Mouse (Mus musculus): ENCODE measurements around the gene Mgll. TPM values are rescaled to one million over a fixed set of nuclear protein-coding genes. Genes with fewer than 3 reads are reported as not detected.

Gene Mgll
- total RNA-seq, 2 experiments from 2014 or later: 185 to 189 TPM

DNA sequence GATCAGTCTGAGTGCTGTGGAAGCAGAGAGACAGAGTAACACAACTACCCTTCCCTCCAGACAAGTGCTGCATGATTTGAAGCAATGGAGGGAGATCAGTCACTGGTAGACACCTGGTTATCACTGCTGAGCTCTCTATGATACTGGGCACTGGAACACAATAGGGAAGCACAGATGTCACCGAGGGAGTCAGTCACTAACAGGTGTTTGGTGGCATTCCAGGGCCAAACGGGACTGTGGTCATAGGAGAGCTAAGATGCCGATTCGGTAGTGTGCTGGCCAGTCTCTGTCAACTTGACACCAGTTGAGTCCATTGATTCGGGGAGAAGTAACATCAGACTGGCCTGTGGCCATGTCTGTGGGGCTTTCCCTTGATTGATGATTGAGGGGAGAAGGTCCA is 130.3 kb downstream of the Mgll start:
- no peak overlapping the region for H3K27ac ChIP-seq
- DNase-seq (ENCODE audit: extremely low spot score in 1 of 2, low spot score in 2 of 2): no peak
- intact Hi-C loops (cut with DNase I): no loop called here
- TF ChIP-seq CTCF (IDR thresholded peaks at IDR 0.05): no peak
- no peak overlapping the region for H3K4me3 ChIP-seq

DNA sequence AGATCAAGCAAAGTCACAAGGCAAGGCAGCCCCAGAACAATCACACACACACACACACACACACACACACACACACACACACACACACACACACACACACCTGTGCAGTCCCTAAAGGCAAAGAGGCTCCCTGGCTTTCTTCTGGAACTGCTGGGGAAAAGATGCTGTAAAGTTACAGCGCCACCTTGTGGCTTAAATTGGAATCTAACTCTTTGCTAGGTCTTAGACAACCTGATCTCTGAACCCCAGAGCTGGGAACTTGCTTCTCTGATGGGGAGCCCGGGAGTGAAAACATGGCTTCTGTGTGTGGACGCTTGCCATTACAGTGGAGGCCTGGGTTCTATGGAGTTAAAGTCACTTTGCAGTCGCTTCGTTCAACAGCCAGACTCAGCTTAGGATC is 131.4 kb downstream of the Mgll start:
- no peak overlapping the region for H3K4me3 ChIP-seq
- peak; percentile 64 for DNase-seq (ENCODE audit: extremely low spot score in 1 of 2, low spot score in 2 of 2)
- intact Hi-C loops (cut with DNase I): loop anchor here (1.0 kb wide), 1 partner anchor 306 kb away; no protein-coding TSS in a partner anchor
- H3K27ac ChIP-seq: no peak overlapping the region
- TF ChIP-seq CTCF (IDR thresholded peaks at IDR 0.05): peak; percentile 69

DNA sequence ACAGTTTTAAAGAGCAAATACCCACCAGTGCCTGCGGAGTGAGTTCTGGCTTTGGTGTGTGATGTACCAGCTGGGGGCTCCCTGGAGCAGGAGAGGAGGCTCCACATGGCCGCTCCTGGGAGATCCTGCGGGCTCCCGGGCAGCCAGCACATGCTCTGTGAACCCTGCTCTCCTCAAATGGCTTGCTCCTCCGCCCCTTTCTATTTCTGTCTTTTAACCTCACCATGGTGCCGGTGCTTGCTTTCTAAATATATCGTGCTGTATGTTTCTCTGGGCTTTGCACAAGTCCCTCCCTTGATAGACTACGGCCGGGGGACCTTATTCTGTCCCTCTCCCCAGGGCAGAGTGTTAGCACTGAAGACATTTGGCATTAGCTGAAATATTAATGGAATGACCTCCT is 133.0 kb downstream of the Mgll start:
- intact Hi-C loops (cut with DNase I): no loop called here
- Histone ChIP-seq H3K27ac (no peak overlapping the region), H3K4me3 (no peak overlapping the region)
- DNase-seq (ENCODE audit: extremely low spot score in 1 of 2, low spot score in 2 of 2): no peak
- TF ChIP-seq CTCF (IDR thresholded peaks at IDR 0.05): peak; percentile 25

DNA sequence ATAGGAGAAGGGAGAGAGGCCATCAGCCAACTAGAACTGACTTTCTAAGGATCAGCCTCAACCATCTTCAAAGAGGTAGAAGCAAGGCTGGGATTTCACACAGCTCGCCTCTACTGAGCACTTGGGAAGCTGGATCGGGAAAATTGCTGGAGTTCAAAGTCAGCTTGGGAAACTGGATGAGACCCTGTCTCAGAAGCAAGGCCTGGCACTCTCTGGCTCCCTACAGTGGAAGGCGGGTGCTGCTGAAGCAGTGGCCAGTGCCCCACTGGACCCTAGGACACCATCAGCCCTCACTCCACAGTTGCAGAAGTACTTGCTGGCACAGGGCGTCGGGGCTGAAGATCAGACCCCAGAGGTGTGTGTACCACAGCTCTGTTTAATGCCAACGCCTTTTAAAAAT is 133.6 kb downstream of the Mgll start:
- TF ChIP-seq CTCF (IDR thresholded peaks at IDR 0.05): no peak

DNA sequence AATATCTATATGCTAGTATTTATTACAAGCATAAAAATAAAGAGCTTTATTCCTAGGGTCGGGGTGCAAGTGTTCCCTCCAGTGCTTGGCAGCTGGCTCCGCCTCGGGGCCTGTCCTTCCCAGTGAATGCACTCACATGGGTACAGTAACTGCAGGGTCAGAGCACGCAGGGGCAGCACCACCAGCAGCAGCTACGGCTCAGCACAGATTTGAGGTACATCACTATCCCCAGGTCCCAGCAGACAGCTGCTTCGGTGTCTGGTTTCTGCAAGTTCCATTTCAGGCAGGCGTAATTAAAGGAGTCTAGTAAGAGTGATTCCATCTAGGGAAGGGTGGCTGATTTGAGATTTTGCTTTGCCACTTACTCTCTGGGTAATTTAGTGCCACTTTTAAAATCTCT is 134.1 kb downstream of the Mgll start:
- no peak overlapping the region for H3K4me3 ChIP-seq
- TF ChIP-seq CTCF (IDR thresholded peaks at IDR 0.05): no peak
- no peak overlapping the region for H3K27ac ChIP-seq
- no peak for DNase-seq (ENCODE audit: extremely low spot score in 1 of 2, low spot score in 2 of 2)
- intact Hi-C loops (cut with DNase I): no loop called here

More for the DNA sequence above, 133.6 kb downstream of the Mgll start:
- DNase-seq (ENCODE audit: extremely low spot score in 1 of 2, low spot score in 2 of 2): no peak
- intact Hi-C loops (cut with DNase I): no loop called here
- H3K4me3 ChIP-seq: no peak overlapping the region
- no peak overlapping the region for H3K27ac ChIP-seq

DNA sequence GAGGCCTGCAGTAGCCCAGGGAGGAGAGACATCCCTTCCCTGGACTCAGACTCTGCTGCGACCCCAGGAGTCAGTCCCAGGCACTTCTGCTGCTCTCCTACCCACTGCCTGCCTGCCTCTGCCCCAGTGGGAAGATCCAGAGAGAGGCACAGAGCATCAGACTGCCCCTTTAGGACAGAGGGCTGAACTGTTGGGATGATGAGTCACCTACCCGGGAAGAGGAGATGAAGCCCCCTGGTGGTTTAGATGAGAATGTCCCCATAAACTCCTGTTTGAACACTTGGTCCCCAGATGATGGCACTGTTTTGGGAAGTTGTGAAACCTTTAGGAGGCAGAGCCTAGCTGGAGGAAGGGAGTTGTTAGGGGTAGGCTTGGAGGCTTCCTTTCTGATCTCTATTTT is 136.7 kb downstream of the Mgll start:
- intact Hi-C loops (cut with DNase I): no loop called here
- H3K27ac ChIP-seq: no peak overlapping the region
- no peak overlapping the region for H3K4me3 ChIP-seq
- no peak for DNase-seq (ENCODE audit: extremely low spot score in 1 of 2, low spot score in 2 of 2)
- peak; percentile 65 for TF ChIP-seq CTCF (IDR thresholded peaks at IDR 0.05)

DNA sequence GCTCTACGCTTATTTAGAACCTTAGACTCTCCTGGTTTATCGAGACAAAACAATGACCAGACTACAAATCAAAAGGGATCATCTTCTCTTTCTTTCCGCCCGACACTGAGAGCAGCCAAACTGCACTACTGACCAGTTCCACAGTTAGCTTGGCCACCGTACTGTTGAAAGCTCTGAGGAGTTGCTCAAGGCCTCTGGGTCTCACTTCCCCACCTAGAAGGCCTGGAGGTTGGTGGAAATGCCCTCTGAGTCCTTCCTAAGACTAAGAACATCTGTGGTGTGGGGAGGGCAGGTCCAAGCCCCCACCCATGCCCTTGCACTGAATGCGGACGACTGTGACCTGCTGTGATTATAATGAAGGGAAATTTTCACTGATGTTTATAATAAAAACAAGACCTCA is 141.5 kb downstream of the Mgll start:
- TF ChIP-seq CTCF (IDR thresholded peaks at IDR 0.05): no peak
- Histone ChIP-seq H3K27ac (no peak overlapping the region), H3K4me3 (no peak overlapping the region)
- DNase-seq (ENCODE audit: extremely low spot score in 1 of 2, low spot score in 2 of 2): no peak
- intact Hi-C loops (cut with DNase I): no loop called here

DNA sequence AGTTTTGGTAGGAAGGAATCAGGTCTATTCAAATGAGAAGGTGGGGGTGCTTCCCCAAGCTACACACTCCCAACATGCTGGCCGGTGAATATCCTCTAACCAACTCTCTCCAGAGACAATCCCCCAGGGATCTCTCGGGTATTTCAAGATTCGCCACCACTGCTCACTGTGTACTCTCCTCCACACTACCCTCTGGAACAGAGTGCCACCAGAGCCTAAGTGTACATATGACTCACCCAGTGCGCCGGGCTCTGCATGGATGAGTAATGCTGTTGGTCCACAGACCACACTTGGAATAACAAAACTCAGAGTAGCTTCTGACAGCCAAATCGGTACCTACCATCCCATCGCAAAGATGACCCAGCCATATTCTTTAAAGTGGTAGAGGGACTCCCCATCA is 145.2 kb downstream of the Mgll start:
- no peak for TF ChIP-seq CTCF (IDR thresholded peaks at IDR 0.05)
- intact Hi-C loops (cut with DNase I): no loop called here
- no peak overlapping the region for H3K4me3 ChIP-seq
- no peak overlapping the region for H3K27ac ChIP-seq
- peak in 1 of 2 experiments; percentile 48 for DNase-seq (ENCODE audit: extremely low spot score in 1 of 2, low spot score in 2 of 2)

DNA sequence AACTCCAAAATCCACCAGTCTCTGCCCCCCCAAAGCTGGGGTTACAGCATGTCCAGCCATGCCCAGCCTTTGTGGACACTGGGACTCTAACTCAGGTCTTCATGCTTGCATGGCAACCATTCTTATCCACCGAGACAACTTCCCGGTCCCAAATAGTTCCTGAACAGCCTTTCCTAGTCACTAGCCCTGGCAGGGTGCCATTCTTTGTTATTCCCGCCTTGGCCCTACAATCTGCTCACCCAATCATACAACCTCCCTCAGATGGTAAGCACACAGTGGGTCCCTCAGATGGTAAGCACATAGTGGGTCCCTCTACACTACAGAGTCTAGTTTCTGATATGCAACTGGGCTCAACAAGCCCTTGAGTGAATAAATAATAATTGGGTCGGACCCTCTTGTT is 146.4 kb downstream of the Mgll start:
- no peak overlapping the region for H3K27ac ChIP-seq
- no peak overlapping the region for H3K4me3 ChIP-seq
- intact Hi-C loops (cut with DNase I): no loop called here
- no peak for TF ChIP-seq CTCF (IDR thresholded peaks at IDR 0.05)
- DNase-seq (ENCODE audit: extremely low spot score in 1 of 2, low spot score in 2 of 2): no peak

DNA sequence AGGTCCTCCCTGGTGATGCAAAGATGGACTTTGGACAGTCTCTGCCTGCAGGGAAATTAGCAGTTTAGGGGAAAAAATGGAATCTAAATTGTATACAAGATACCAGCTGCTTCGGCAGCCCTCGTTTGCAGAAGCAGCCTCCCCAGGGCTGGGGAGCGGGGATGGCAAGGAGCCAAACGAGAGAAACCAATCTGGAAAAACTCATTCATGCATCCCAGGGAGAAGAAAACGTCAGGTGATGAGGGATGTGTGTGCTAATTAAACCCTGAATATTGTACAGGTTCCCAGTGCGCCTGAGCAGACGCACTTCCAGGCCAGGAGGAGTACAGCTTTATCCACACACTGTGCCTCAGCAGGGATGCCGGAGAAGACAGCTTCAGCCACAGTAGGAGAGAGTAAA is 147.3 kb downstream of the Mgll start:
- Histone ChIP-seq H3K27ac (no peak overlapping the region), H3K4me3 (no peak overlapping the region)
- peak; percentile 50 to 62 for DNase-seq (ENCODE audit: extremely low spot score in 1 of 2, low spot score in 2 of 2)
- TF ChIP-seq CTCF (IDR thresholded peaks at IDR 0.05): no peak
- intact Hi-C loops (cut with DNase I): no loop called here

DNA sequence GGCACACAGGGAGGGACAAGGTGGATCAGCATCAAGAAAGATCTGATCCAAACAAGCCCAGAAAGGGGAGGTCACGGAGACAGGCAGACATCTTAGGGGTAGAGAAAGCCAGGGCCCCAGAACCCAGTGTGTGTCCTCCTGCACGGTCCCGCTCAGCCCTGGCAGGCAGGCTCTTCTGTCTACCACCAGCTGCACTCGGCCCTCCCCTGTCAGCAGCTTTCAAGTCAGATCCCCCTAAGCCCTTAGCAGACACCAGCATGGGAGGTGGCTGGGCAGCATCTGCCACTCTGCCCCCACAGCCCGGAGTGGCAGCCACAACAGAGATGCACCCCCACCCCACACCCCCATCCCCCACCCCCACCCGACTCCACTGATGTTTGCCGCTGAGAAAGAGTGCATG is 148.6 kb downstream of the Mgll start:
- TF ChIP-seq CTCF (IDR thresholded peaks at IDR 0.05): no peak
- no peak for DNase-seq (ENCODE audit: extremely low spot score in 1 of 2, low spot score in 2 of 2)
- H3K27ac ChIP-seq: no peak overlapping the region
- intact Hi-C loops (cut with DNase I): no loop called here
- no peak overlapping the region for H3K4me3 ChIP-seq

DNA sequence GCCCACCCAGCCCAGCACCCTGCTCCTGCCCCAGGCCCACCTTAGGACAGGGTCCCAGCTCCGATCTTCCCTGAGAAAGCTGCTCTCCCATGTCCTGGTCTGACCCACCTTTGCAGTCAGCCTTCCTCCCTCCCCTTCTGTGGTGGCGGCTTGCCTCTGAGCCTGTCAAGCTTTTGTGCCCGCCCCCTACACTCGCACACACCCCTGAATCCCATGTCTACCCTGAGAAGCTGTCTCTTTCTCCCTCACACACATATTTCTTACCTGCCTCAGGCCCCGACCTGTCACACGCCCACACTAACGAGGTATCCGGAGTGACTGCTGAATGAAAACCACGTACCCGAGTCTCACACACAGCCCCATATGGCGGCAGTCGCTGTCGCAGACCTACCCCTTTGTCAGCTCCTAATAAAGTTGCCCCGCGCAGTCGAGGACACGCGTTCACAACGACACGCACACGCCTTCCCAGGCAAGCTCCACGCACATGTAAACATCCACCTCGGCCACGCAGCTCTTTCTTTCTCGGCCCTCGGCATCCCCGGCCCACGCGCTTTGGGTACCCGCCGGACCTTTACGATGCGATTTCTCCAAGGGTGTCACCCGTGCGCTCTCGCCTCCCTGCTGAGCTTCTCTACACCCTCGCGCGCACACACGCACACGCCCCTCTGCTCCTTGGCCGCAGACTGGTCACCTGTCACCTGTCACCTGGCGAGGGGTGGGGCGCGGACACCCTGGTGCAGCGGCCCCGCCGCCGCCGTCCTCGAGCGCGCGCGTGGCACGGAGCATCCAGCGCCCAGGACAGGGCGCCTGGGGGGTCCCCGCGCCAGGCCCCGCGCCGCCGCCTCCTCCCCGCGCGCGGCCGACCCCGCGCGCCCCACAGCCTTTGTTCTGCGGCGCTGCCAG is 150.0 kb downstream of the Mgll start:
- DNase-seq (ENCODE audit: extremely low spot score in 1 of 2, low spot score in 2 of 2): peak; percentile 31 to 38
- H3K27ac ChIP-seq: peak overlapping the region; percentile 53; the same call in 1 of the 2 replicates
- no peak for TF ChIP-seq CTCF (IDR thresholded peaks at IDR 0.05)
- H3K4me3 ChIP-seq: peak overlapping the region; percentile 71
- intact Hi-C loops (cut with DNase I): no loop called here

Data from left cerebral cortex, adult 2 months (tissue).